Mouse (Mus musculus) lung, adult 2 months (tissue): ENCODE results near the gene Per1. TPM values are rescaled to one million over a fixed set of nuclear protein-coding genes. Genes with fewer than 3 reads are reported as not detected.
A peak's percentile ranks its signal among the peaks of the same experiment; 100 is the strongest.

Experiments
- DNase-seq: peaks from one replicate; pipeline ENCODE4 v3.0.0; 2022
- H3K4me1 ChIP-seq: fragments of 200-500 bp; 2 replicates; pipeline ENCODE4 v1.6.1; 2011; ENCODE audit warnings: low read length; ENCODE audit not compliant: control insufficient read depth, insufficient read depth
- H3K4me3 ChIP-seq: fragments of 200-500 bp; replicated peaks from 2 replicates; pipeline ENCODE3; 2011; ENCODE audit warnings: low read depth, mild to moderate bottlenecking, control low read depth, low read length; ENCODE audit errors: extremely low read depth
- CTCF ChIP-seq: fragments of 200-500 bp; IDR thresholded peaks from 2 replicates; pipeline ENCODE4 v1.5.1; 2011; ENCODE audit warnings: mild to moderate bottlenecking, low read length, control low read depth; ENCODE audit not compliant: insufficient read depth
- POLR2A ChIP-seq: fragments of 200-500 bp; IDR thresholded peaks from 2 replicates; pipeline ENCODE4 v1.6.1; 2011; ENCODE audit warnings: low read depth, mild to moderate bottlenecking, control low read depth, low read length, borderline replicate concordance; ENCODE audit errors: extremely low read depth
- WGBS: fragments of 180-500 bp; shearing (Covaris S2); methylation state at CpG from one replicate; pipeline ENCODE4 v1.1.7; 2018; 5-methylcytosine and 5-hydroxymethylcytosine counted together
- polyA plus RNA-seq: library from polyadenylated mRNA; depleted of rRNA; stranded (reverse); fragments of >200 nt; gene quantifications from 2 replicates; pipeline ENCODE4 v1.2.3, GENCODE M21; 2012

Gene Per1
- polyA plus RNA-seq, 1 experiment = 36.8 TPM

- H3K4me3 ChIP-seq = no peak overlapping the region
- TF ChIP-seq CTCF (no peak), POLR2A (no peak)
- no peak for DNase-seq
- H3K4me1 ChIP-seq = peaks cover 4% of the 10 kb centered on the region; the same call in 1 of the 2 replicates
- WGBS = 87% methylated on average over 9 of the region's 9 CpGs
Measured at GRCm38 (mm10) chr11:69108223-69108622, 13.2 kb downstream of the Per1 start.

DNA sequence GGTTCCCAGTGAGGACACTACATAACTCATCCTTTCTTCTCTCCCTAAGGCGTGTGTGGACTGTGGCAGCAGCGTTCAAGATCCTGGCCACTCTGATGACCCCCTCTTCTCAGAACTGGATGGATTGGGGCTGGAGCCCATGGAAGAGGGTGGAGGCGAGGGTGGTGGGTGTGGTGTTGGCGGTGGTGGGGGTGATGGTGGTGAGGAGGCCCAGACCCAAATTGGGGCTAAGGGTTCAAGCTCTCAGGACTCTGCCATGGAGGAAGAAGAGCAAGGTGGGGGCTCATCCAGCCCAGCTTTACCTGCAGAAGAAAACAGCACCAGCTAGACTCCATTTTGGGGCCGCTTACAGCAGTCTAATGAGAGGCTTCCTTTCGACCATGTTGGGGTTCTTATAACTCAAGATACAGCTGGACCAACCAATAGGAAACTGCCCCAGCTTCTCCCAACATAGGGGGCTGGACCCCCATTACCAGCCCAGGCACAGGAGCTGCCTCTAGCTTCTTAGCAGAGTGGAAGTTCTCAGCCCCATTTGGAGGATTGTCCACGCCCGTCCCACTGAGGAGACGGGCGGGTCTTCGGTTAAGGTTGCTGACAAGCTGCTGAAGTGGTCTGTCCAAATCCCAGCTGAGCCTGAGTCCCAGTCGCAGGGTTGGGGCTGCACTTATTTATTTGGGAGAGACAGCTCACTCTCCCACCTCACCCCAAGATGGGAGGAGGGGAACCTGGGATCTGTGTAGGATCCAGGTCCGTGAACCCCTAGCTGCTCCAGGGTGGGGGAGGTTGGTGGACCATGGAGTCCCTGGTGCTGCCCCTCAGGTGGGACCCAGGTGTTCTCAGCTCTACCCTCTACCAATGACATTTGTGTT lies 14.2 kb downstream of the Per1 start:
- 81% methylated on average over 13 of the region's 13 CpGs for WGBS
- H3K4me1 ChIP-seq = peaks cover 4% of the 10 kb centered on the region; the same call in 1 of the 2 replicates
- no peak for DNase-seq
- no peak overlapping the region for H3K4me3 ChIP-seq
- TF ChIP-seq POLR2A = peak; percentile 33; the same call in 1 of the 2 replicates
- TF ChIP-seq CTCF = no peak

GRCm38 (mm10) chr11:69110319-69111046 lies 15.5 kb downstream of the Per1 start:
- 2% methylated on average over 30 of the region's 30 CpGs for WGBS
- Histone ChIP-seq H3K4me1 (peaks cover 4% of the 10 kb centered on the region; the same call in 1 of the 2 replicates), H3K4me3 (peak overlapping the region; percentile 51)
- peak; percentile 92 for DNase-seq
- peak; percentile 45; the same call in 1 of the 2 replicates for TF ChIP-seq POLR2A
- no peak for TF ChIP-seq CTCF

DNA sequence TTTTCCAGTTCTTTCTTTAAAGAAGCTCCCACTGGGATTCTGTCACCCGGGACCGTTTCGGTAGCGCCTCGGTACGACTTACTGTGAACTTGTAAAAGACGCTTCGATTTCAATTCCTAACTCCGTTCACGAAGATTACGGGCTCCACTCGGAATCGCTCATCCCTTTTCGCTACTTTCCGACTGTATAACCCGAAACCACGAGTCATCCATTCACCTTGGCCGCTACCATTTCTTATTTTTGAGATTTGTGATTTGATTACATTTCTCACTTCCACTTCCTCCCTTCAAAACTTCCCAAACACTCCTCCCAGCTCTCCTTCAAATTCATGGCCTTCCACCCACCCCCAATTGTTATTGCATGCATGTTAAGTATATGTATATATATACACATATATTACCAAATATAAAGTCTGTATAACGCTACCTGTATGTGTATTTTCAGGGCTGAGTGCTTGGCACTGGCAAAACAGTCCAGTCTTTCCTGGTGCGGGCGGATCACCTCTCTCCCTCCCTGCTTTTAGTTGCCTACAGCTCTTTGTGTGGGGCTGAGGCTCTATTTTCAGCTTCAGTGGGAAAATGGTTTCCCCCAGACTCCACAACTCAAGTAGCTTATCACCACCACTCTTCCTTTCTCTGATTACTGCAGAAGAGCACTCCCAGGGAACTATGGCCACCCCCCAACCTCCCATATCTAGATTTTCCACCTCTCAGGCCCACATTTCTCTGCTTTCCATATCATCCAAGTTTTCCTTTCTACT lies 16.2 kb downstream of the Per1 start:
- TF ChIP-seq CTCF = no peak
- TF ChIP-seq POLR2A = no peak
- Histone ChIP-seq H3K4me3 (peak overlapping the region; percentile 44), H3K4me1 (peaks cover 4% of the 10 kb centered on the region; the same call in 1 of the 2 replicates)
- 10% methylated on average over 21 of the region's 21 CpGs for WGBS
- no peak for DNase-seq

DNA sequence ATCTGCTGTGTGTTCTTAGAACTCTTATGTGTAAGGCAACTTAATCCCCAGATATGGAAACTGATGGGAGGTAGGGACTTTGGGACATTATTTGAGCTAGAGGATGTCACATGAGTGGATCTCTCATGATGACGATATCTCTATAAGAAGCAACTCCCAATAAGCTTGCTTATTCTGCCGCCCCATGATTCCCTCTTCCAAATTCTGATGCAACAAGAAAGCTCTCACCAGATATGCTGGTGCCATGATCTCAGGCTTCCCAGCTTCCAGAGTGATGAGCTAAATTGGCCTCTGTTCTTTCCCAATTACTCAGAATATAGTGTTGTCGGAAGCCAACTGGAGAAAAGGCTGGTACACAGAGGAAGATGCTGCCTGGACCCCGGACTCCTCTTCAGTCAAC lies 16.8 kb downstream of the Per1 start:
- TF ChIP-seq POLR2A (no peak), CTCF (no peak)
- no peak for DNase-seq
- Histone ChIP-seq H3K4me3 (no peak overlapping the region), H3K4me1 (peaks cover 4% of the 10 kb centered on the region; the same call in 1 of the 2 replicates)
- WGBS = 53% methylated on average over 4 of the region's 4 CpGs

GRCm38 (mm10) chr11:69114018-69114417 lies 19.0 kb downstream of the Per1 start:
- 60% methylated on average over 3 of the region's 3 CpGs for WGBS
- TF ChIP-seq CTCF (no peak), POLR2A (no peak)
- no peak for DNase-seq

GRCm38 (mm10) chr11:69114621-69115020 lies 19.6 kb downstream of the Per1 start:
- no peak for DNase-seq
- H3K4me1 ChIP-seq = peaks cover 4% of the 10 kb centered on the region; the same call in 1 of the 2 replicates
- no peak overlapping the region for H3K4me3 ChIP-seq
- no peak for TF ChIP-seq POLR2A
- TF ChIP-seq CTCF = no peak
- WGBS = 71% methylated on average over 3 of the region's 3 CpGs

More at GRCm38 (mm10) chr11:69114018-69114417, 19.0 kb downstream of the Per1 start:
- Histone ChIP-seq H3K4me3 (no peak overlapping the region), H3K4me1 (peaks cover 4% of the 10 kb centered on the region; the same call in 1 of the 2 replicates)

GRCm38 (mm10) chr11:69116843-69117242 lies 21.8 kb downstream of the Per1 start:
- no peak for DNase-seq
- WGBS = 53% methylated on average over 5 of the region's 5 CpGs
- TF ChIP-seq POLR2A (no peak), CTCF (no peak)
- H3K4me3 ChIP-seq = no peak overlapping the region
- H3K4me1 ChIP-seq = no peaks in the 10 kb centered on the region
